Mouse (Mus musculus): ENCODE results near the gene Ppp1r15b.

Gene Ppp1r15b

DNA sequence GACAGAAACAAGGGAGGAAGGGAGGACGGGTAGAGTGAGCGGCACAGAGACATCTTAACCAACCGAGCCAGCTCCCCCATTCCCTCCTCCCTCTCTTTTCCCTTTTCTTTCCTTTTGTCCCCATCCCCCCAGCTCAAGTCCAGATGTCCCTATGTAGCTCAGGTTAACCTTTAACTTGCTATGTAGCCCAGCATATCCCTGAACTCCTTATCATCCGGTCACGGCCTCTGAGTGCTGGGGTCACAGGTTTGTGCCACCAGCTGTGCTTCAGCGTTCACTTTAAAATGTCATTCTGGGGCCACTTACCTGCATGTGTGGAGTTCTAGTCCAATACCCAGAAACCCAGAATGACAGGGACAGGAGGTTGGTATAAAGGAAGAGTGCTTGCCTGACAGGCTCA, 6.8 kb upstream of the Ppp1r15b start:
- DNase-seq: no peak

DNA sequence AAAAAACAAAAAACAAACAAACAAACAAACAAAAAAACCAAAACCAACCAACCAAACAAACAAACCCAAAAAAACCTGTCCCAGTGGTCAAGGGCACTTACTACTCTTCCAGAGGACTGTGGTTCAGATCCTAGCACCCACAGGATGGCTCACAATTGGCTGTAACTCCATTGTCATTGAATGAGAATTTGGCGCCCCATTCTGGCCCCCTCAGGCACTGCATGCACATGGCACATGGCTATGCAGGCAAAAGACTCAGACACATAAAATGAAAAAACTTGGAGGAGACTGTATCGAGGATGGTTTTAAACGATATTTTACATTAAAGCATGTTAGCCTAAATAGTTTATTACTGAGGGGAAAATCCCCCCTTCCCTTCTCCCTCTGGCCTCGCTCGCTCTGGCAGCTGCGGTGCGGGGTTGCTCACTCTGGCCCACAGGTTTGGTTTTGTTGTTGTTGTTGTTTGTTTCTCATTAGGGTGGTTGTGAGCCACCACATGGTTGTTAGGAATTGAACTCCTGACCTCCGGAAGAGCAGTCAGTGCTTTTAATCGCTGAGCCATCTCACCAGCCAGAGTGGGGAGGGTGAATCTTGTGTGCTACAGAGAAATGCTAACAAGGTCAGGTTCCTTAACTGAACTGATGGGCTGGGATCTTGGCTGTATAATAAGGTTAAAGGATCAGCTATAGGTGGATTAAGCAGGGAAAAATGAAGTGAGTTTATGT, 5.1 kb upstream of the Ppp1r15b start:
- DNase-seq: no peak

DNA sequence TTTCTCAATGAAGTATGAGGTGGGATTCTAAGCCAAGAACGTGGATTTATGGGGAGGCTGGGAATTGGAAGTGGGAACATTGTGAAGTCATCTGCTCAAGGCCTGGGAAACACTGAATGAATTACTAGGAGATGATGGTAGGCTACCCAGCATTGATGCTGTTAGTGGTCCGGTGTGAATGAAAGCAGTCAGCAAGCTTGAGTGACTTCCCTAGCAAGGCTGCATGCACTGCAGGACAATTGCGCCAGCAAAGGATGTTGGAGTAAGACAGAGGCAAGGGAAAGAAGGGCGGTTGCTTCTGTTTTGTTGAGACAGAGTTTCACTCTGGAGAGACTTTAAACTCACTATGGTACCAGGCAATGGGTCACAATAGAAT, 4.6 kb upstream of the Ppp1r15b start:
- DNase-seq: no peak

DNA sequence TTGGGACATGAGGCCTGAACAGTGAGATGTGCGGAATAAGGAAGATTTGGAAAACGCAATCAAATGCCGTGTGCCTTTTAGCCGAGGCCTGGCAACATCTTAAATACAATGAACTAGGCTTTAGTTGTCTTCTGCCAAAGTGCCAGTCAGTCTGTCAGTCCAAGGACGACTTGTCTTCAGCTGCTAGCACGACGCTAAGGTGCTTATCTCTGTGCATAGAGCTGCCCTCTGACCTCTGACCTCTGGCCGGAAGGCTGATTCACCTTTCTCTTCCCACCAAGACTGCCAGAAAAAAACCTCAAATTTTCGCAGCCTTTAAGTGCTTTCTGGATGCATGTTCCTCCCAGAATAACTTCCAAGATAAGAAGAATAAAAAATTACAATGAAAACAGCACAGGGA, 3.6 kb upstream of the Ppp1r15b start:
- DNase-seq: no peak

DNA sequence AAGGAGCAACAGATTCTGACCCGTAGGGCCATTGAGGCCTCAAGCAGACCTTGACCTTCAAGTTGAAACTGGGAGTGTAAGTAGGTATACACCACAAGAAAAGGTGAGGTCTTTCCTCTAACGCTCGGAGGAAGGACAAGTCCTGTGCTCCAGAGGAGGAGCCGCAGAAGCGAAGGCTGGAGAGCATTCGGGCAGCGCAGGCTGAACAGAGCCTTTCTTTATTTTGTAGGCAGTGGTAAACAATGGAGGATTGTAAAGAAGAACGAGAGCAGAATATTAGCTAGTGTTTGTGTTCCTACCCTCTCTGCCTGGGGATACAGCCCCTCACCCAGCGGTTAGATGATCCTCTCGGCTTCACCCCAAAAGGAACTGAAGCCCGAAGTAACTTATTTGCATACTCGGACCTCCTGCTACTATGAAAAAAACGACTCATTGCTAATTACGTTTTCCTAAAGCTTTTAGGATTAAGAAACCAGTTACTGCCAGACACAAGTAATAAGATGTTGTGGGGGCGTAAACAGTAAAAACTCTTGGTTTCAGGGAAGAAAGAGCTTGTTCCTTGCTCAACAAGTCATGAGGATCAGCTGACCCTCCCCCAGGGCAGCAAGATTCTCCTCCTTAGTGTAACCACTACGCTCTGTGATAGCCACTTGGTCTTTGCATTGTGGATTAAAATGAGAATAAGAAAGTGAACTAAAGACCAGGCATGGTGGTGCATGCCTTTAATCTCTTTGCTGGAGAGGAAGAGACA, 1.3 kb upstream of the Ppp1r15b start:
- no peak for DNase-seq

DNA sequence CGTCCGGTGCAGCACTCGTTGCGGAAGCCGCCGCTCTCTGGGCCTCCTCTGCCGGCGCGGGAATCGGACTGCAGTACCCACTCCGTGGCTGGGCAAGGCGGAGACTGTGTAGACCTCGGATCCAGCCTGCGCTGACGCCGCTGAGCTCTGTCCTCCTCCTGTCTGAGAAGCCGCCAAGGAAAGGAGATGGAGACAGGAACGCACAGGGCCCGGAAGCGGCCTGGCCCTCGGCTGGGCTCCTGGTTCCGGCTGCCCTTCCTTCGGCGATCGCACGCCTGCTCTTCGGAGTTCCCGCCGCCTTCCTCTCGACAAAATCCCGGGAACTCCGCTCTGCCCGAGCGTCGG, 590 bp downstream of the Ppp1r15b start:
- DNase-seq: no peak

DNA sequence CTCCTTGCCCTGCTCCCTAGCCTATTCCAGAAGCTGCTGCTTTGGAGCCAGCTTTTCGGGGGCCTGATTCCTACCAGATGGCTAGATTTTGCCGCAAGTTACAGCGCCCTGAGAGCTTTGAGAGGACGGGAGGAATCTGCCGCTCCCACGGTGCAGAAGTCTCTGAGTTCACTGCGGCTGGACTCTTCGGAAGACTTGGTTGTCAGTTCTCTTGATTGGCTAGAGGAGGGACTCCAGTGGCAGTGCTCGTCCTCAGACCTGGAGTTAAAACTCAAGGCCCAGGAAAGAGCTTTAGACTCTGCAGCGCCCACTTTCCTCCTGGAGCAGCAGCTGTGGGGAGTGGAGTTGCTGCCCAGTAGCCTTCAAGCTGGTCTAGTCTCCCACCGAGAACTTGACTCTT, 993 bp downstream of the Ppp1r15b start:
- peak; percentile 31 for DNase-seq

DNA sequence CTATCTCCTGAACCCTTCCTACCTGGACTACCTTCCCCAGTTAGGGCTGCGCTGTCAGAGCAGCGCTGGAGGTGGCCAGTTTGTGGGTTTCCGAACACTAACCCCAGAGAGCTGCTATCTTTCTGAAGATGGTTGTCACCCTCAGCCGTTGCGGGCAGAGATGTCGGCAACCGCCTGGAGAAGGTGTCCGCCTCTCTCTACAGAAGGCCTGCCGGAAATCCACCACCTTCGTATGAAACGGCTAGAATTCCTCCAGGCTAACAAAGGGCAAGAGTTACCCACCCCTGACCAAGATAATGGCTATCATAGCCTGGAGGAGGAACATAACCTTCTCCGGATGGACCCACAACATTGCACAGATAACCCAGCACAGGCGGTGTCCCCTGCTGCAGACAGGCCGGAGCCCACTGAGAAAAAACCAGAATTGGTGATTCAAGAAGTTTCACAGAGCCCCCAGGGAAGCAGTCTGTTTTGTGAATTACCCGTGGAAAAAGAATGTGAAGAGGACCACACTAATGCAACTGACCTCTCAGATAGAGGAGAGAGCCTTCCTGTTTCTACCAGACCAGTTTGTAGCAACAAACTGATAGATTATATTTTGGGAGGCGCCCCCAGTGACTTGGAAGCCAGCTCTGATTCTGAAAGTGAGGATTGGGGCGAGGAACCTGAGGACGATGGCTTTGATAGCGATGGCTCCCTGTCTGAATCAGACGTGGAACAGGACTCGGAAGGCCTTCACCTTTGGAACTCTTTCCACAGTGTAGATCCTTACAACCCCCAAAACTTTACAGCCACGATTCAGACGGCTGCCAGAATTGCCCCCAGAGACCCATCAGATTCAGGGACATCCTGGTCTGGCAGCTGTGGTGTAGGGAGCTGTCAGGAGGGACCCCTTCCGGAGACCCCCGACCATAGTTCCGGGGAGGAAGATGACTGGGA, 1.7 kb downstream of the Ppp1r15b start:
- no peak for DNase-seq

DNA sequence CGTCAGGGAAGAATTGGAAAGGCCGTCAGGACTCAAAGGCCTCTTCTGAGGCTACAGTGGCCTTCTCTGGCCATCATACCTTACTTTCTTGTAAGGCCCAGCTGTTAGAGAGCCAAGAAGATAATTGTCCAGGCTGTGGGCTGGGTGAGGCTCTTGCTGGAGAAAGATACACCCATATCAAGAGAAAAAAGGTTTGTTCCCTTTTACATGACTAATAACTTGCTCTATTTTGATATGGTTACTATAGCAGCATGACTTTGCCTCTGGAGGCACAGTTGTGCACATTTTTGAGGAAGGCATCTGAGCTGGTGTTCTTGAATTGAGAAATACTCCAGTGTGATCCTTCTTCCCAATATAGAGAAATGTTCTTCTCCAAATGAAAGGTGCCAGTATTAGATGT, 2.5 kb downstream of the Ppp1r15b start:
- no peak for DNase-seq

DNA sequence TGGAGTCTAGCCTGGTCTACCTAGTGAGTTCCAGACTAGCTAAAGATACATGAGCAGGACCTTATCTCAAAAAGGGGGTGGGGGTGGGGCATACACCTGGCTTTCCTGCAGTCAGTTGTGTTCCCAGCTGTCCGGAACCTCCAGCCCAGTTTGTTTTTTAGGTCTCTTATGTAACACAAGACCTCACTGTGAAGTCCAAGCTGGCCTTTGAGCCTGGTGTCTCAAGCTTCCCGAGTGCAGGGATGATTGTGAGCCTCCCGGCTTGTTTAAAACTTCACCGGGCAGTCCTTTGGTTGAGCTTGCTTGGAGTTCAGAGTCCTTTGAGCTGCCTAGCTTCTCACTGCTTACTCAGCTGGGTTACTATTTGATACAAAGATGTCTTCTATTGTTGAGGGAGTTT, 3.1 kb downstream of the Ppp1r15b start:
- DNase-seq: no peak

DNA sequence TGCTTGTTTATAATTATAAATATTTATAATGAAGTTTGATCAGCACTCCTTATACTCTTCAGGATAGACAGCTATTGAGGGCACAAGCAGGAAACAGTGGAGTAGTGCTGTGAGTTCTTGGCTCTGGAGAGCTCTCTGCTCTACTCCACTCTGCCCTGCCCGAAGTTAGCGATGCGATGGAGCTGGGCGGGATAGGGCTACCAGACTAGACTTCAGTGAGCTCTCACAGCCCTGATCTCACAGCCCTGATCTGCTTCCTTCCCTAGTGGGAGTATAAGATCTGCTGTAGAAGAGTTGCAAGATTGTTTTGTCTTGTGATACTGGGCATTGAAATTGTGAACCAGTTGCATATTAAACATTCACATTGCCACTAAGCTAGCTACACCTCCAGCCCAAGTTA, 3.9 kb downstream of the Ppp1r15b start:
- no peak for DNase-seq

DNA sequence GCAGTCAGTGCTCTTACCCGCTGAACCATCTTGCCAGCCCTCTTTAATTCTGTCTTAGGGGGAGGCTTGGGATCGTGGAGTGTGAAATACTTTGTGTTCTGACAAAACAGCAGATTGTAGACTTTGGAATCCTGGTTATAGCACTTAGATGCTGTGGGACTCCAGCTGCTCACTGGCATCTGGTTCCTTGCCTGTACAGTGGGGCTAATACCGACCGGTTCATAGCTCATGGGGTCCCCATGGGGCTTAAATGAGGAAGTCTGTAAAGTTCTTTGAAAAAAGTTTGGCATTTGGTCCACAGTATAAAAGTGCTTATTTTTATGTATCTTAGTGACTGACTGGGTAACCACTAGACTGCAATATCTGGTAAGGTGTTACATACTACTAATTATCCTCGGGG, 4.9 kb downstream of the Ppp1r15b start:
- DNase-seq: no peak

DNA sequence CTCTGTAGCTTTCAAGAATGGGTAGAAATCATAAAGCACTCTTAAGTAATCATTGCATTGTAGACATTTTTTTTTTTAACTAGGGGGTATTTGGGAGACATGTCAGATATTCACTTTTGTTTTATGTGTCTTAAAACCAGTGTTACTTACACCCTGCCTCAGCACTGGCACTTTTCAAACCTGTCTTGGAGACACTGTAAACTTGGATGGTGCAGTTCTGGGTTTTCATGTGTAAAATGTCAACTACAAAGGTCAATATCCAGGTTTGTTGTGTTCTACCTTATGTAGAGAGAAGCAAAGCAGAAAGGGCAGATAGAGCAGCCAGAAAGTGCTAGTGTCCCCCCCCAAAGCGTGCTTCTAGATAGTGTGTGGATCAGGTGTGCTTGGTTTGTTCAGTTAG, 7.5 kb downstream of the Ppp1r15b start:
- no peak for DNase-seq

DNA sequence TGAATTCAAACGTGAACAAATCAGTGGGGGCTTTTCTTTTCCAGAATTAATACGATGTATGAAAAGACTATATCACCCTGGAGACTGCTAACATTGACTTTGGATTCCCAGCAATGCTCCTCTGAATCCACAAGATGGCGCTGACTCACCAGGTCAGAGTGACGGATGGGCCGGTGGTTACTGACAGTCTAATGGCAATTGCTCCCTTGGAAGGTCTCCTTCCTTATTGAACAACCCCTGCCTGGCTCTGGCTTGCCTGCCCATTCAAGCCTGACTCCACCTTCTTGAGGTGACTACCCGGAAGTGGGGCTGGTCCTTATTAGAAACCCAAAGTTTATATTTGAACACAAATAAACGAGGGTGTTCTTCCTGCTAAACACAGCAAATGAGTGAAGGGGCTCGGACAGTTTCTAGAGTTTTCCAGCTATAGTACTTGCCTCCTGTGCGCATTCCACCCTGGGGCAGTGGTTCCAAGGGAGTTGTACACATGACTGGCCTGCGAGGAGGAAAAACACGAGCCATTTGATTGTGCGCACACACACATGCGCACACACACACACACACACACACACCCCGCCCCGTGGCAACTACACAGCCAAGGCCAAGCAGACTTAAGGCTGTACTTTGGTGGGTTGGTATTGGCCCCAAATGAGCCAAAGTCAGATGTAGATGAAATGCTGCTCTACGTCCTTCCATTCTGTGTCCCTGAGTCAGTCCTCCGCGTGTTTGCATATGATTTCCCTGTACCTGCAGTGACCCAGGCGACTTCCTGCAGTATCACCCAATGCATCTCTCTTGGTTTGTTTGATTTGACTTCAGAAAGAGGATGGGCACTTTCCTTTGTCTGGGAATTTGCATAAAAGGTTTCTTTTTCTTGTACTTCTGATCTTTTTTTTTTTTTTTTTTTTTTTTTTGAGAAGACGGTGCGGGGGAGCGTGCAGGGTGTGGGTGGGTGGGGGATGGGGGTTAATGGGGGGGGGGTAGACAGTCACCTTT, 15.4 kb downstream of the Ppp1r15b start:
- DNase-seq: no peak

DNA sequence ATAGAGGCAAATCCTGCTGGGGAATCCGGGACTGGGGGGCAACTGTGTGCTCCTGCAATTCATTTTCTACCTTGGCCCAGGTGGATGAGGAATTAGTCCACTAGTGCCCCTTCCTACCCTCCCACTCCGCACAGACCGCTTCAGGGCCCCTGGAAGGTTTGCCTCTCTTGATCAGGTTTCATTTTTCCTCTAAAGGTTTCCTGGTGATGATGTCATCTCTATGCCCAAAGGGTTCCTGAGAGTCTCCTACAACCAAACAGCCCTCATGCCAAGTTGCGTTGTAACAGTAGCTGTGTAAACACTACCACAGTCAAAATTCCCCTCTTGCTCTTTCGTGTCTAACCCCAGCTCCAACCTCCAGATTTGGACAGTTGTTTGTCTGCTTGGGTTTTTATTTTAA, 16.4 kb downstream of the Ppp1r15b start:
- DNase-seq: no peak

DNA sequence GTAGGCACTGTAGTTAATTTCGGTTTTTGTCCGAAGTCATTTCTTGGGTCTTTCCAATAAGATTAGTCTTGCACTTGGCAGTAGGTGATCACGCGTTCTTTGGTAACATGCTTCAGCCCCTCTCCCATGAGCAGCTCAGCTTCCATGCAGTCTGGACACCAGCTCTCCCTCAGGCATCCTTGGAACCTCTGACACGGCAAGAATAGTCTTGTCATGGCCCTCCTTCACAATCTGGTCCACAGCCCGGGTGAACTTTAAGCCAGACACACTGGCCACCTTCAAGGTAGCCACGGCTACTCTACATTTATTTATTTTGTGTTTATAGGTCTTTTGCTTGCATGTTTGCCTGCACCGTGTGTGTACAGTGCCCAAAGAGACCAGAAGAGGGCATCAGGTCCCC, 17.2 kb downstream of the Ppp1r15b start:
- no peak for DNase-seq

DNA sequence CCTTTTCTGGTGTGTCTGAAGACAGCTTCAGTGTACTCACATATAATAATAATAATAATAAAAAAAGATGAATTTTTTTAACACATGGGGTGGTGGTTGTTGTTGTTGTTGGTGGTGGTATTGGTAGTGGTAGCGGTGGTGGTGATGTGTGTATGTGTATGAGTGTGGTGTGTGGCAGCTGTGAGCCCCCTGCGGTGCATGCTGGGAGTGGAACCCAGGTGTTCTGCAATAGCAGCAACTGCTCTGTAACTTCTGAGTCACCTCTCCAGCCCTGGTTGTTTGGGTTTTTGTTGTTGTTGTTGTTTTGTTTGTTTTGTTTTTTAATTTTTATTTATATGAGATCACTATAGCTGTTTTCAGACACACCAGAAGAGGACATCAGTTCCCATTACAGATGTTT, 19.6 kb downstream of the Ppp1r15b start:
- DNase-seq: no peak

DNA sequence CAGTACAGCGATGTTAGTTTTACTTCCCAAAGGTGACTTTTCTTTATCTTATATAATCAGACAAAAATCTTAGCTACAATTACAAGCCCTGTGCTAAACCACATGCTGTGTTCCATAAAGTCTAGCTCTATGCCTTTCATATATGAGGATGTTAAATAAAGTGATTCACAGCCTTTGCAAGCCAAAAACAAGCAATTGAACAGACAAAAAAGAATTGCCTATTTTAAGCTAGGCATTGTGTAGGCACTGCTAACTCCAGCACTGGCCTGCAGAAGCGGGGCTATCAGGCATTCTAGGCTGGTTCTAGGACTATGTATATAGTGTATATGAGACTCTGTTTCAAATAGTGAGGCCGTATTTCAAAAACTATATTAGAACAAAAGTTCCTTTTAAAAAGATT, 21.3 kb downstream of the Ppp1r15b start:
- no peak for DNase-seq

DNA sequence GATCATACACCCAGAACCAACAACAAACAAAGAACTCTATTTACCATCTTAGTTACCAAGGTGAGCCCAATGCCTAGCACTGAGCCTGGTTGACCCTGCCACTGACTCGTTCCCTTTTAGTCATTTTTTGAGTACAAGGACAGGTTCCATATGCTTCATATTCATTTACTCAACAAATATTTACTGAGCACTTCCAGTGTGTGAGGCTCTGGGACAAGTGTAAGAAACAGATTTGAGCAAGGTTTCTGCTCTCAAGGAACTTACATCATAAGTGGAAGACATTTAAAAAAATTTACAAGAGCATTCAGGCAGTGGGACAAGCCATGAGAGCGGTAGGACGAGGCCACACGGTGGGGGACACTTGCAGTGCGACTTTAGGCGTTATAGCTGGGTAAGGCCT, 24.3 kb downstream of the Ppp1r15b start:
- no peak for DNase-seq

DNA sequence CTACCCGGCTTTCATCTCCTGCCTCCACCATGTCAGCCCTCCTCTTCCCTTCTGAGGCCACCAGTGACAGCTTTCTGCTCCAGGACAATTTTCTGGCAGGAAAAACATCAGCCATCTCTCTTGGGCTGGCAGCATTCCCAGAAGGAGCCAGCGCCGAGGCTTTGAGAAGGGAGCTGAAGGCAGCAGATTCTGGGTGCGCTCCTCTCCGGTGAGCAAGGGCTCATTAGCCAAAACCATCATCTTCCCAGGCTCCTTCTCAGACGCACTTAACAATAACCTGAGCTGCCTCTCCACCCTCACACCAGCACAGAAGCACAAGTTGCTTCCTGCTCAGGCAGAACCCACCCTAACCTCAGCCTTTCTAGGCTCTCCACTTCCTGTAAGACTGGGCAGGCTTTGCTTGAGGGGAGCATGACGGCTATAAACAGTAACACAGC, 28.2 kb downstream of the Ppp1r15b start:
- DNase-seq: no peak

DNA sequence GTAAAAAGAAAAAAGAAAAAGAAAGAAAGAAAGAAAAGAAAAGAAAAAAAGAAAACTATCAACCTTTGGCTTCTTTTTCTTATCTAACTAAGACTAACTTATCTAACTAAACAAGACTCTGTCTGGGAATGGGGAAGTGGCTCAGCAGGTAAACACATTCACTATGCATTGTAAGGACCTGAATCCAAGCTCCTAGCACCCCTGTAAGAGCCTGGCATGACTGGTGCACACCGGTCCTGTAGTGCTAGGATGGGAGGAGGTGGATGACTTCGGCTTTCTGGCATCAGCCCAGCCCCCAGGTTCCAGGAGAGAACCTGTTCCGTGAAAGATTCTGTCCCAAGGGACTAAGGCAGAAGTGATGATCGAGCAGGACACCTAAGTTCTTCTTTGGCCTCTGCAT, 30.6 kb downstream of the Ppp1r15b start:
- no peak for DNase-seq

DNA sequence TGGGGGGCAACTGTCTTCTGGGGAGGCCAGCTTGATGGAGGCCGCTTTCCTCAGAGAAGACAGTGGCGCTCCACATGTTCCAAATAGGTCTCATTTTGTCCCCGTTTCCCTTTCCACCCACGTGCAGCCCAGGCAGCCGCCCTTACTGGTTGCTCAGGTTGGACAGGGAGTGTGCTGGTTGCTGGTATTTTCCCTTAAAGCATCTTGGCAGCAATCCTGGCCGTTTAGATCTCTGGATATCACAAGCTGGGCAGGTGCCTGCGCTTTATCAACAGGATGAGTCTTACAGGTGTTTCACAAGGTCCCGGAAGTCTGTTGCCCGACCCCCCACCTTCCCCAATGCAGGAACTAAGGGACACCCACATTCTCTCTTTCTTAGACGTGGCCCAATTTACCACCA, 31.1 kb downstream of the Ppp1r15b start:
- no peak for DNase-seq

DNA sequence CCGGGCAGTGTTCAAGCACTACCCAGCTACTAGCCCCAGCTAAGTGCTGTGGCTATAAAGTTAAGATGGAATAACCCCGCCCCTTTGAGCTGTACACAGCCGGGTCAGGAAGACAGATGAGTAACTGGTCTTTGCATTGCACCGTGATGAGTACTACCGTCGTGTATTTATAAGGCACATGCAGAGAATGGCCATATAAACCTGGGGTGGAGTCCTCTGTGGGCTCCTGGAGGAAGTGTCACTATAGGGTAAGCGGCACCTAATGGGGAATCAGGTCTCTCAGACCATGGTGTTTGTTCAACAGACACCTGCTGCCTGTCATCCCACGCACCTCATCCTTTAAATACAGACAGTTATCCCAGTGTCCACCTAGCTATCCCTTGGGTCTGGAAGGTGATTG, 32.0 kb downstream of the Ppp1r15b start:
- DNase-seq: no peak

Data from cerebellum, adult 9-11 months (tissue).